Mouse (Mus musculus) megakaryocyte, adult 5-6 weeks (primary cell): ENCODE measurements at regions not wholly inside any gene's neighbourhood (a gene's known extent, or its start where the extent isn't known, plus 50 kb on each side); places are given as distances from the start of the nearest gene placed in this dataset.
A peak's percentile ranks its signal among the peaks of the same experiment; 100 is the strongest.

Experiments
- ATAC-seq: 2 replicates; pipeline ENCODE4 v1.8.0; 2016; ENCODE audit warnings: mild to moderate bottlenecking, inconsistent platforms; ENCODE audit not compliant: poor library complexity, severe bottlenecking

- no peak for ATAC-seq
Measured at GRCm38 (mm10) chr4:53320735-53321449, 119.3 kb upstream of the Slc44a1 start.

- no peak for ATAC-seq
Measured at GRCm38 (mm10) chr4:53319051-53319450, 121.2 kb upstream of the Slc44a1 start.

- no peak for ATAC-seq
Measured at GRCm38 (mm10) chr4:53318181-53318580, 122.0 kb upstream of the Slc44a1 start.

- no peak for ATAC-seq
Measured at GRCm38 (mm10) chr4:53317453-53317824, 122.8 kb upstream of the Slc44a1 start.

- no peak for ATAC-seq
Measured at GRCm38 (mm10) chr4:53316796-53317452, 123.3 kb upstream of the Slc44a1 start.

- ATAC-seq = no peak
Measured at GRCm38 (mm10) chr4:53315876-53316762, 124.1 kb upstream of the Slc44a1 start.

- no peak for ATAC-seq
Measured at GRCm38 (mm10) chr4:53315121-53315875, 124.9 kb upstream of the Slc44a1 start.

- ATAC-seq = no peak
Measured at GRCm38 (mm10) chr4:53314076-53314475, 126.1 kb upstream of the Slc44a1 start.

GRCm38 (mm10) chr4:53307121-53307520, 133.1 kb upstream of the Slc44a1 start:
- no peak for ATAC-seq

GRCm38 (mm10) chr4:53304782-53305385, 135.3 kb upstream of the Slc44a1 start:
- no peak for ATAC-seq

- ATAC-seq = no peak
Measured at GRCm38 (mm10) chr4:53304290-53304654, 135.9 kb upstream of the Slc44a1 start.

GRCm38 (mm10) chr4:53303621-53304289, 136.5 kb upstream of the Slc44a1 start:
- no peak for ATAC-seq

- no peak for ATAC-seq
Measured at GRCm38 (mm10) chr4:53297975-53298374, 138.3 kb upstream of the Abca1 start.

- no peak for ATAC-seq
Measured at GRCm38 (mm10) chr4:53292606-53293005, 132.9 kb upstream of the Abca1 start.

GRCm38 (mm10) chr4:53277741-53278525, 118.2 kb upstream of the Abca1 start:
- peak; percentile 88 for ATAC-seq

GRCm38 (mm10) chr4:53270433-53270832, 110.7 kb upstream of the Abca1 start:
- no peak for ATAC-seq

- peak; percentile 76 for ATAC-seq
Measured at GRCm38 (mm10) chr4:53269999-53270398, 110.3 kb upstream of the Abca1 start.

- ATAC-seq = no peak
Measured at GRCm38 (mm10) chr4:53269251-53269842, 109.7 kb upstream of the Abca1 start.

- ATAC-seq = no peak
Measured at GRCm38 (mm10) chr4:53264901-53265300, 105.2 kb upstream of the Abca1 start.
